Mouse (Mus musculus): ENCODE results near the gene 1700069L16Rik. TPM values are rescaled to one million over a fixed set of nuclear protein-coding genes. Genes with fewer than 3 reads are reported as not detected.

The 1700069L16Rik gene
- total RNA-seq, 4 experiments from 2014 or later, result not detected

DNA sequence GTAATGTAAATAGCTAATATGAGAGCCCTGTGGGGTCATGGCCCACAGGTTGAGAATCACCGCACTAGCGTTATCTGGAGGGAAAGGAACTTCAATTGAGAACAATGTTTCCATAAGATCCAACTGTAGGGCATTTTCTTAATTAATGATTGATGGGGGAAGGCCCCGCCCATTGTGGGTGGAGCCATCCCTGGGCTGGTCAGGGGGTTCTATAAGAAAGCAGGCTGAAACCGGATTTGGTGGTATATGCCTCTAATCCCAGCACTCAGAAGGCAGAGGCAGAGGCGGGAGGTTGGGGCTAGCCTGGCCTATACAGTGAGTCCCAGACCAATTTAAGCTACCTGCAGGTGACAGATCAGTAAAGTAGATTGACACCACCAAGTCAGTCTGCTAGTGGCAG is 9.8 kb upstream of the 1700069L16Rik start:
- DNase-seq (ENCODE audit: low spot score in 2 of 2), result no peak

- peak in 1 of 2 experiments; percentile 42 for DNase-seq (ENCODE audit: low spot score in 2 of 2)
Observed at GRCm38 (mm10) chr5:113732182-113732581, 7.6 kb upstream of the 1700069L16Rik start.

GRCm38 (mm10) chr5:113731174-113731573 is 6.6 kb upstream of the 1700069L16Rik start:
- DNase-seq (ENCODE audit: low spot score in 2 of 2), result no peak

DNA sequence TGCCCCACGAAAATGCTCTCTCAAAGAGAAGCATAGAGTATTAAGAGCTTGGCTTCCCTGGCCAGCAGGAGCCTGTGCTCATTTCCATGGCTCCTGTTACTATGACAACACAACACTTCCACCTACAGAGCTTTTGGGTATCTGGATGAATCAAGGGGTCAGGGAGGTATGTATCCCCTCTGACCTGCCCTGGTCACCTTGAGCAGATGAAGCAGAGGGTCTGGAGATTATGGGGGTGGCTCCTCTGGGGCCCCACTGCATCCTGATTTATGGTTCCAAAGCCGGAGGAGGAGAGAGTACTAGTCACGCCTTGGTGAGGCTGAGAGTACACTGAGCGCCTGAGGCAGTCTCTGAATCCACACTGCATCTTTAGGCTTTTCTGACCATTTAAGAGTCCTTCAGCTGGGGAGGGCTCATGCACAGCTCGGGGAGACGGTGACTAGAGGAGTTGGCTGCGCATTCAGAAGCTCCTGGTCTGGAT is 6.1 kb upstream of the 1700069L16Rik start:
- DNase-seq (ENCODE audit: low spot score in 2 of 2), result peak in 1 of 2 experiments; percentile 39

GRCm38 (mm10) chr5:113728691-113729090 is 4.1 kb upstream of the 1700069L16Rik start:
- no peak for DNase-seq (ENCODE audit: low spot score in 2 of 2)

DNA sequence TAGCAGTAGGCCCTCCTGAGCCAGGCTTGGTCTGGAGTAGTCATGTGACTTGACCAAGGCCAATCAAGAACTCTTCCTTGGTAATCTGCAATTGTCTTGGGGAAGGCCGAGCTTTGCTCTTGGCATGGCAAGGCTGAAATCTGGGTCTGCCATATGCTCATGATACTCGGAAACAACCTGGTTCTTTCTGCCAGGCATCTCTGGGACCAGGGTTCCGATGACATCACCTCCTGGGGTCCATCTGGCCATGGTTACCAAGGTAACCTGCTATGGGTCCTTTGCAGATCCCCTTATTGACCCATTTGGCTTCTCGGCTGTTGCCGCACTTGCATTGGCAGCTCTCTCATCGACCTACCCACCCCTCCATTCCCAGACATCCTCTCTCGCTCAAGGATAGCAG is 3.4 kb upstream of the 1700069L16Rik start:
- DNase-seq (ENCODE audit: low spot score in 2 of 2), result no peak

GRCm38 (mm10) chr5:113727238-113727637 is 2.7 kb upstream of the 1700069L16Rik start:
- DNase-seq (ENCODE audit: low spot score in 2 of 2), result no peak

- DNase-seq (ENCODE audit: low spot score in 2 of 2), result no peak
Observed at GRCm38 (mm10) chr5:113726618-113727017, 2.0 kb upstream of the 1700069L16Rik start.

GRCm38 (mm10) chr5:113725417-113725816 is 845 bp upstream of the 1700069L16Rik start:
- DNase-seq (ENCODE audit: low spot score in 2 of 2), result no peak

- DNase-seq (ENCODE audit: low spot score in 2 of 2), result no peak
Observed at GRCm38 (mm10) chr5:113723567-113724237, 870 bp downstream of the 1700069L16Rik start.

DNA sequence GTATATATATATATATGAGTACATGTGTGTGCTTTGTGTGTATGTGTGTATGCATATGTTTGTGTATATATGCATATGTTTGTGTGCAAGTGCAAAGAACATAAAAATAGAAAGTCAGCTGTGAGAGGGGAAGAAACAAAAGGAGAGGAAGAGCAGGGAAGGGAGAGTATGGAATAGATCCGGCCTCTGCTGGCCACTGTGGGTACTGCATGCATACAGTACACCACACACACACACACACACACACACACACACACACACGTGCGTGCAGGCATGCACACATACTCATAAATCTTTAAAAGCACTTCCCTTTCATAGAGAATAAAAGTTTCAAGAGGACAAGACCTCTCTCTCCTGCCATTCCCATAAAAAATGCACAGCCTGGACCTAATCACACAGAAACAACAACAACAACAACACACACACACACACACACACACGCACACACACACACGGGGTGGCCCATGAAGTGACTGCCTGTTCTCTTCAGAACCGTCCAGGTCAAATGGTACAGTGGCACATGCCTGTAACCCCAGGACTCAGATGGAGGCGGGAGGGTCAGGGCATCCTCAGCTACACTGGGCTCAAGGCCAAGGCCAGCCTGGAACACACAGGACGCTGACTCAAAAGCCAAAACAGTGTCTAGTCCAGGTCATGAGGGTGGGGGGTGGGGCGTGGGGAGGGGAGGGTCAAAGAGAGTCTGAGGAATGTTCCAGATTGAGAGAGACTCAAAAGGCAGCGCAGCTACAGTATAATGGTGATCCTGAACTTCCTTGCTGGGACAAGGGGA is 2.2 kb downstream of the 1700069L16Rik start:
- no peak for DNase-seq (ENCODE audit: low spot score in 2 of 2)

GRCm38 (mm10) chr5:113719221-113719661 is 5.3 kb downstream of the 1700069L16Rik start:
- no peak for DNase-seq (ENCODE audit: low spot score in 2 of 2)

DNA sequence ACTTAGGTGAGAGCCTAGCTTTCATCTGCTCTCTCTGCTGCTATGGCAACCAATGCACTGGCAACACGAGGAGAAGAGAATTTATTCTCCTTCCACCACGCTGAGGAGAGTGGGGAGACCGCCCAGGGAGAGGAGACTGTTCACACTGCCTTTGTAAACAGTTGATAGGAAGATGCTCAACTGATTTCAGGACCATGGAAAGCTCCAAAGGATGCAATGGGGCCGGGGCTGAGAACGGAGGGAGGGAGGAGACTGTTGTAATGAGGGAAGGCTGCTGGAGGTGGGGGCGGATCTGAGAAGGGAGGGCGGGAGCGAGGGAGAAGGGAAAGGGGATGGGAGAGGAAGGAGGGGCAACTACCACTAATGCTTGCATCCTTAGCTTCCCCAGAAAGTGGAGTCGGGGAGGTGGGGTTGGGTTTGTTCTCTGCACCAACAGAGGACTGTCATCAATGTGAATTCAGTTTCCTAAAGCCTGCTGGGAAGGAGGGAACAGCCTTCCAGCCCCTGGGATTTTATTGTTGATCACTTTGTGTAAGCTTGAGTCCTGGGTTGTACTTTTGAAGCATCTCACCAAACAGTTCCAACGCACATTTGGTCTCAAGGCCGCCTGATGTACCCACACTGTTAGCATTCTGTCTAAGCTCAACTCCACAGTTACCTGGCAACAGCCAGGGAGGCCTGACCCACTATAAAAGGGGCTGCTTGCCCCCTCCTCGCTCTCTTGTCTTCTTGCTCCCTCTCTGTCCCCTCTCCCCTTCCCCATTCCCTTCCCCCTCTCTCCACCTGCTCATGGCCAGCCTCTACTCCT is 7.8 kb downstream of the 1700069L16Rik start:
- DNase-seq (ENCODE audit: low spot score in 2 of 2), result peak; percentile 57 to 58

DNA sequence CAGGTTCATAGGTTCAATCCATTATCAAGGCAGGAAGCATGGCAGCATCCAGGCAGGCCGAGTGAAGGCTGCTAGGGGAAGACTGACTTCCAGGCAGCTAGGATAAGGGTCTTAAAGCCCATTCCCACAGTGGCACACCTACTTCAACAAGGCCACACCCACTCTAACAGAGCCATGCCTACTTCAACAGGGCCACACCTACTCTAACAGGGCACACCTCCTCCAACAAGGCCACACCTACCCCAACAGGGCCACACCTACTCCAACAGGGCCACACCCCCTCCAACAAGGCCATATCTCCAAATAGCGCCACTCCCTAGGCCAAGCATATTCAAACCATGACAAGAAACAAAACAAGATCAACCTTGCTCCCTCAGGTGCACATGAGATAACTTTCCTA is 11.7 kb downstream of the 1700069L16Rik start:
- no peak for DNase-seq (ENCODE audit: low spot score in 2 of 2)

DNA sequence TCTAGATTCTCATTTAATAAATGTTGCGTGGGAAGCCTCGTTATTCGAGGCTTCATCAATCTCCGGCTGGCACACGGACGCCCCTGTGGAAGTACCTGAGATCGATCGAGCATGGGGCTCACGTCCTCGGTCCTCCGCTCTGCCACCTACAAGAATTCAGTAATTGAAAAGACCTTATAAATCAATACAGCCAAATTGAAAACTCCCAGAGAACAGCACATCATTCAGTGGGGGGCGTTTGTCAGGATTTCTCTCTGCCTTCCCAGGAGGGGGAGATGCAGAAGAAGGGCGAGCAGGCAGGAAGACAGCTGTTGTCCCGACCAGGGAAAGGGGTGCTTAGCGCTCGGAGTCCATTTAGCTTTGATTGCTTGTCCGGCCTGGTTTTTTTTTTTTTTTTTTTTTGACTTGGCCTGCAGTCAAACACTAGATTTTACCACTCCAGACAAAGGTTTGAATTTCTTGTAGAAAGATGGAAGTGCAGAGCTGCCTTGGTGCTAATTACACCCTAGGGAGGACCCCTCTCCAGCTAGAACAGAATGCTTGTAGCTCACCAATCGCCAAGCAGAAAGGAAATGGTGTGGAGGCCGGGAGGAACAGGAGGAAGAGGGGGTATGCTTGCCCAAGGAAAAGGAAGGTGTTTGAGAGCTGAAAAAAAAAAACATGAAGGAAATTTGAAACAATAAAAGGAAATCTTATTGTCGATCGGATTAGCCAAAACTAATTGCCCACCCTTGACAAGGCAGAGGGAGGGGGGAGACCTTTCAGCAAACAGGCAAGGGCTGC is 20.6 kb downstream of the 1700069L16Rik start:
- no peak for DNase-seq (ENCODE audit: low spot score in 2 of 2)

- no peak for DNase-seq (ENCODE audit: low spot score in 2 of 2)
Observed at GRCm38 (mm10) chr5:113700388-113701023, 24.1 kb downstream of the 1700069L16Rik start.

GRCm38 (mm10) chr5:113694415-113694814 is 30.2 kb downstream of the 1700069L16Rik start:
- DNase-seq (ENCODE audit: low spot score in 2 of 2), result no peak

GRCm38 (mm10) chr5:113694000-113694399 is 30.6 kb downstream of the 1700069L16Rik start:
- DNase-seq (ENCODE audit: low spot score in 2 of 2), result no peak

- DNase-seq (ENCODE audit: low spot score in 2 of 2), result no peak
Observed at GRCm38 (mm10) chr5:113693196-113693755, 31.3 kb downstream of the 1700069L16Rik start.

DNA sequence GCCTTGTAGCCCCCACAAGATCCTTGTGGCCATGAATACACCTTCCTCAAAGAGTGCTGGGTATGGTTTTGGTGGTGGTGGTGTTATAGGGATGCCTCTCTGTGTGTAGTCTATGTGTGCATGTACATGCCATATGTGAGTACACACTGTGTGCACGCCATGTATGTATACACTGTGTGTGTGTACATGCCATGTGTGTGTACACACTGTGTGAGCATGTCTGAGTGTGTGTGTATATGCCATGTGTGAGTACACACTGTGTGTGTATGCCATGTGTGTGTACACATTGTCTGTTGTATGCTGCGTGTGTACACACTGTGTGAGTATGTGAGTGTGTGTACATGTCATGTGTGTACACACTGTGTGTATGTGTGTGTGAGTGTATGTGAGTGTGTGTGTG is 33.7 kb downstream of the 1700069L16Rik start:
- no peak for DNase-seq (ENCODE audit: low spot score in 2 of 2)
